Mouse (Mus musculus) regulatory T cell (primary cell): ENCODE results near the gene Timm10.

ENCODE experiments used
- in situ Hi-C: fragments of 300-600 bp; cut with MboI, MseI; formaldehyde crosslinking; loops from one replicate; pipeline ENCODE4 v1.15.1; 2025; ENCODE audit warnings: high pct_unique_total_duplicates

Gene Timm10

GRCm38 (mm10) chr2:84858551-84858950 is 31.8 kb downstream of the Timm10 start:
- in situ Hi-C loops, result no loop called here

DNA sequence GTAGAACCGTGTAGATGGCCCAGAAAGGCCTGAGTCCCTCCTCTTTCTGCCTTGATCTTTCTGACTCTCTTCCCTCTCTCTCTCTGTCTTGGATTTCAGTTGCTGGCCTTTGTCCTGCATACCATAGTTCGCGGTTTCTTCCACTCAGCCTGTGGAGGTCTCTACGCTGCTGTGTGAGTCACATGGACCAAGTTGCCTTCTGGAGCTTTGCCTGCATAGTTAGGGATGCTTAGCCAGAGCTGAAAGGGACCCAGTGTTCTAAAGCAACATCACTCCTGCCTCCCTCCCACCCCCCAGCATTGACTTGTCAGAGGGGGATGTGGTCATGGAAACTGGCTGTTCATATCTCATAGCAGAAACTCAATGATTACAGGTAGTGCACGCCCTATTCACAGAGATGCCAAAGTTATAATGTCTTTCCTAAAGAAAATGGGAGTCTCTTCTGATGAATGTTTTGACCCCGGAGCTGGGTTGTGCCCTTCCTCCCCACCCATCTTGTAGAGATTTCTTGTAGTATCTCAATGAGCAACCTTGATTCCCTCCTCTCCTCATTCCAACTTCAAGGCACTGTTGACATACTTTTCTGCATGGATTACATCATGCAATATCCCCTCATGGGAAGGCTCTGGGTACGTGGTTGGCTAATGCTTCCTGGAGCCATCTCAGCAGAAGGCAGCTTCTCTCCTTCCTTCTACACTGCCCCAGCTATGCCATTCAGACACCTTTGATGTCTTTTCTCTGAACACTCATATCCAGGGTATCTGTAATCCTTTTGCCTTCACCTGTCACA is 33.4 kb downstream of the Timm10 start:
- in situ Hi-C loops, result no loop called here

GRCm38 (mm10) chr2:84861430-84861829 is 34.6 kb downstream of the Timm10 start:
- in situ Hi-C loops, result no loop called here

GRCm38 (mm10) chr2:84862231-84862630 is 35.4 kb downstream of the Timm10 start:
- in situ Hi-C loops, result no loop called here

DNA sequence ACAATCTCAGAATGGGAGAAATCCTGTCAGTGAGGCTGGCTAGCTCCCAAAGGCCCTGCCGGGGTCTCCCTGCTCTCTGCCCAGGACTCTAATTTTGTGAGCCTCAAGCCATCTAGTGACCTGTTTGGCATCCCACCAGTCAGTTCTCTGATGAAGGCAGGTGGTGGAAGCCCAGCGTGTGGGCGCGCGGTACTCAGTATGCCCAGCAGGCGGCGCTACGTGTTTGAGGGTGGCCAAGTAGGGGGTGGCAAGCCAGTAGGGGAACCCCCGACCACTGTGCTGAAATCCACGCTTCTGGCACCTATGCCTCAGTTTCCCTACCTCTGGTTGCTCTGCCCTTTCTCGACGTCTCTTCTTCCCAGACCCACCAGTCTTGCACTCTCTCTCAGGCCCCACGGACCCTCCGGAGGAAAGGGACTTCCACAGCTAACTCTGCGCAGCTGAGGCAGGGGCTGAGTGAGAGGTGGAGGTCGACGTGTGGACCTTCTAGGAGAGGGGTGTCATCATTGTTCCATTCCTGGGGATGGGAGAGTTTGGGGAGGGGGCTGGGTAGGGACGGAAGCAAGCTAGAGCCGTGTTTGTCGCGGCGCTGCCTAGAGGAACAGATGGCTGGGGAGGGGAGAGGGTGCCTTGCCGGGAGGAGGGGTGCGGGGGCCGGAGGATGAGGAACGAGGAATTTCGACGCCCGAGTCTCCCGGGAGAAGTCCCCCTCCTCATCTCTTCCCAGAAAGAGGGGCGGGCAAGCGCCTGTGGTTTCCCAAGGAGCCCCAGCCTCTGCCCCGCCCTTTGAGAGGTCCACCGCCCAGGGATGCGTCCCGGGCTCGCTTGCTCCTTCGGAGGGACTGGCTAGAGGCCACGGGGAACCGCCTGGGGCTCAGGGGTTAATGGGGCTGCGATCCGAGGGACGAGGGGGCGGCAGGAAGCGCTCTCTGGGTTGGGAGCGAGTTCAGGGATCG is 39.1 kb downstream of the Timm10 start:
- in situ Hi-C loops, result no loop called here

DNA sequence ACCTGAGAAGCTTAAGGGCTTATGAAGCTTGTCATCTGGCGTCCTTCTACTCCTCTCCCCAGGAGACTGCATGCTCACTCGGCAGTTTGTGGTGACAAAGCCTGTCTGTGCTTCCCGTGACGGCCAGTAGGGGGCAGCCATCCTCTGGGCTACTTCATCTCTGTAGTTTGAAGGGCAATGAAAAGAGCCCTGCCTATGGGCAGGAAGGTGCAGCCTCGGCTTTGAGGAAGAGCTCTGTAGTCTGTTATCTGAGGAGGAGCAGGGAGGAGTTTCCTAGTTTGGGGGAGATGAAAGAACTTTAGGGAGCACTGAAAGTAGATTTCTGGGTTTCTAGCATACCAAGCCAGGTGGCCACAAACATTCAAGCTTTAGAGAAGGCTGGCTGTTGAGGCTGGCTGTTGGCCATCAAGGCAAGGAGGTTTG is 41.7 kb downstream of the Timm10 start:
- in situ Hi-C loops, result no loop called here

DNA sequence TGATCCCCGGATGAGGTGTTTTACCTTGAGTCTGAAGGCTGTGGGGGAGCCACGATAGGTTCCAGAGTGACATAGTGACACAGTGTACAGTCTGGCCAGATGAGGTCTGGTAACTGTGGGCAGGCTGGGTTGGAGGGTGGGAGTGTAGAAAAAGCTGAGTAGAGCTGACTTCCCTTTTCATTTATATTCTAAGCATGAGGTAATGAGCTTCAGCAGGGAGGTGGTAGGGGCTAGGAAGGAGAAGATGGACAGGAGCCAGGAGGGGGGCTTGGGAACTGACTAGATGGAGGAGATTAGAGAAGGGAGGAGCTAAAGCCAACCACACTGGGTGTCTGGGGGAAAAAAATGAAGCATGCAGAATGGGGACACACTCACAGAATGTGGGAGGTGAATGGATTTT is 42.2 kb downstream of the Timm10 start:
- in situ Hi-C loops, result no loop called here

- in situ Hi-C loops, result loop anchor here (5.0 kb wide), 1 partner anchor 87 kb away; no protein-coding TSS in a partner anchor
Observed at GRCm38 (mm10) chr2:84870623-84871160, 43.9 kb downstream of the Timm10 start.

DNA sequence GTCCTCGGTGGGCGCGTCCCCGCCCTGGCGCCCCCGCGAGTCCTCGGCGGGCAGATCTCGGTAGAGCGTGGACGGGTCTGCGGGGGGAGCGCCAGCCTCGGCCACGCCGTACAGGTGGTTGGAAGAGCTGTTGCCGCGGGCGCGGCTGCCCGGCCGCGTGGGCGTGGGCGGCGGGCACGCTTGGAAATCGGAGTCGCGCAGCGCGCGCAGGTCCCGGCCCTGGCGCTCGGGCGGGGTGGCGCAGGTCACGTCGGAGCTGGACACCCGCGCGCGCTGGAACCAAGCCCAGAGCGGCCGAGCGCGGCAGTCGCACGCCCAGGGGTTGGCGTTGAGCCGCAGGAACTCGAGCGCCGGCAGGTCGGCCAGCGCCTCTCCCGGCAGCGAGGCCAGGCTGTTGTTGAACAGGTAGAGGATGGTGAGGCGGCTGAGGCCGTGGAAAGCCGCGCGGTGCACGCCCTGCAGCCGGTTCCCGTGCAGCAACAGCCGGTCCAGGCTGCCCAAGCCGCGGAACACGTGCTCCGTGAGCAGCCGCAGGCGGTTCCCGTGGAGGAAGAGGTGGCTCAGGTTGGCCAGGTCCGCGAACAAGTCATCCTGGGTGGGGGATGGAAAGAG is 45.4 kb downstream of the Timm10 start:
- in situ Hi-C loops, result loop anchor here (5.0 kb wide), 1 partner anchor 85 kb away; no protein-coding TSS in a partner anchor

GRCm38 (mm10) chr2:84875842-84876241 is 49.0 kb downstream of the Timm10 start:
- in situ Hi-C loops, result no loop called here
